Mouse (Mus musculus) stomach, postnatal 0 days (tissue): ENCODE measurements around the gene Sh2b2.

Experiments
- CTCF ChIP-seq: IDR thresholded peaks from 2 replicates; pipeline ENCODE4 v1.5.1; 2016; ENCODE audit warnings: antibody characterized with exemption, low read depth, mild to moderate bottlenecking, moderate library complexity
- EP300 ChIP-seq: optimal IDR thresholded peaks from 2 replicates; pipeline ENCODE3; 2016; ENCODE audit warnings: antibody characterized with exemption

GRCm38 (mm10) chr5:136201832-136202231, 44.5 kb downstream of the Sh2b2 start:
- TF ChIP-seq CTCF (peak; percentile 96), EP300 (no peak)
